Mouse (Mus musculus): Measurements from ENCODE around the gene Echdc2.
"Not testable (repeated sequence)": the region's sequence is repeated elsewhere in the genome, so short reads cannot be mapped to it uniquely, and the experiment has no call there.

The Echdc2 gene

DNA sequence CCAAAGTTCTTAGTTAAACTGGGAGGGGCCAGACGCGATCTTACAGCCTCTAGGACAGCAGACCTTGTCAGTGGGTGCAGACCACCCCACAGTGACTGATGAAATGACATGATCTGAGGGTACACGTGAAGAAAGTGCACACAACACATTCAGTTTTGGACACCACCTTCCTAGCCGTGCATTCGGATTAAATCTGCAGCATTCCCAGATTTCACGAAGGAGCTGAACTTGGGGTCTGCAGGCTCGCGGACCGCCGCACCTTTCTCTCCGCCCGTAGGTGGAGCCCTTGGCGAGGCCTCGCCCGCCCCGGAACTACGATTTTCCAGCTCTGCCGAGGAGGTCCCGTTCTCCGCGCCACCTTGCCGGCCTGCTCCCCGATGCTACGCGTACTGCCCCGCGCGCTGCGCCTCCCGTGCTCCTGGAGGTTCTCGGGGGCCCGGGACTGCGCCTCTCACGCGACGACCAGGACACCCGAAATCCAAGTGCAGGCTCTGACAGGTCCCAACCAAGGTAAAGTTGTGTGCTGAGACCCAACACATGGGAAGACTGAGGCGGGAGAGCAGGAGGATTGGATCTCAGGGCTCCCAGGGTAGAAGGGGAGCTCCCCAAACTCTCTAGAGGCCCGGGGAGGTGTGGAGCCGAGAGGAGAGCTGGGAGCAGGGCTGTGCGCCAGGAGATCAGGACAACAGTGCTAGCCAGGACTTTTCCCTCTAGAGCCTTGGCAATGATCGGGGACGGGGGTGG, at the start of gene Echdc2:
Gene Echdc2 (plus strand): TSS at position 286 of the 744 bp plus-strand sequence.
- DNase-seq (ENCODE audit: low spot score), result peak; percentile 6

- DNase-seq (ENCODE audit: low spot score), result no peak
Measured at GRCm38 (mm10) chr4:108116466-108116865, 48.8 kb upstream of the Echdc2 start.

GRCm38 (mm10) chr4:108117488-108117887, 47.7 kb upstream of the Echdc2 start:
- peak; percentile 3 for DNase-seq (ENCODE audit: low spot score)

- peak; percentile 94 for DNase-seq (ENCODE audit: low spot score)
Measured at GRCm38 (mm10) chr4:108117924-108118876, 47.0 kb upstream of the Echdc2 start.

GRCm38 (mm10) chr4:108124104-108124503, 41.1 kb upstream of the Echdc2 start:
- no peak for DNase-seq (ENCODE audit: low spot score)

DNA sequence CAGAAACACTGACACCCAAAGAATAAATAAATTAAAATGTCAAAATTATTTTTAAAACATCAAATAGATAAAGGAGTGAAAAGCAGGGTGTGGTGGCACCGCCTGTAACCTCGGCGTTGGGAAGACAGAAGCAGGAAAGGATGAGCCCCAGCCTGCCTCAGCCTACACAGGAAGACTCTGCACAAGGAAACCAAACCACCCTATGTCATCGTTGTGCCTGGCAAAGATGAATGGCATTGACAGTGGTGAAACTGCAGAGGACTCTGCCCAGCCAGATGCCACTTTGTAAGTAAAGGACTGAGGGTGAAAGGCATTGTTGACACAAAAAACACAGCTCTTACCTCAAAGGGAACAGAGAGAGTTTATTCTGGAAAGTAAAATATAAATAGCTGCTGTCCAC, 39.0 kb upstream of the Echdc2 start:
- no peak for DNase-seq (ENCODE audit: low spot score)

DNA sequence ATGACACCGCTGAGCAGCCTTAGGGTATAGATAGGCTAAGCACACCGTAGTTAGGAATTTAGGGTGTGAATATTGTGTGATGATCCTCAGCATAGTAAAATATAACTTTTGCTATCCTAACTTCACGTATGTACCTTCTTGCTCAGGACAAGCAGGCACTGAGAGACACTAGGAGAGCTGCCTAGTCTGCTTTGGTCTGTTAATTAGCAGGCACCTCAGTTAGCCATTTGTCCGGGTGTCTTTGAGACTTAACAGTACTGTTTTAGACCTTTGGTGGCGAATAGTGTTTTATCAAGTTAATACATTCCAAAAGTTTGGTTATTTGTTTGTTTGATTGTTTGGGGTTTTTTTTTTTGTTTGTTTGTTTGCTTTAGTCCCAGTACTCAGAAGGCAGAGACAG, 37.7 kb upstream of the Echdc2 start:
- DNase-seq (ENCODE audit: low spot score), result no peak

DNA sequence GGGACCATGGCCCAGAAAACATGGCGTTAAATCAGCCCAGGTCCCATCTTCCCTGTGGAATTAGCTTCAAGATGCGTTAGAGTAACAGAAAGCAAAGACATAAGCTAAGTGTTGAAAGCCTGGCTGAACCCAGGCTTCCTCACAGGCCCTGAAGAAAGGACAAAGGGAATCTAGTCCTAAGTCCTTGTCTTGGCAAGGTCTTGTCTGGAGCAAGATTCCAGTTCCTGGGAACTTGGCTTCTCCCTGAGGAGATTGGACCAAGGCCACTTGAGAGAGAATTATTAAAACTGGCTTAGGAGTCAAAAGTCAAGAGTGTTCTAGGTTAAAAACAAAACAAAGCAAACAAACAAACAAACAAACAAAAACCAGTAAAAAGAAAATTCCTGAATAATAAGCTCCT, 36.9 kb upstream of the Echdc2 start:
- no peak for DNase-seq (ENCODE audit: low spot score)

- no peak for DNase-seq (ENCODE audit: low spot score)
Measured at GRCm38 (mm10) chr4:108130452-108130851, 34.8 kb upstream of the Echdc2 start.

DNA sequence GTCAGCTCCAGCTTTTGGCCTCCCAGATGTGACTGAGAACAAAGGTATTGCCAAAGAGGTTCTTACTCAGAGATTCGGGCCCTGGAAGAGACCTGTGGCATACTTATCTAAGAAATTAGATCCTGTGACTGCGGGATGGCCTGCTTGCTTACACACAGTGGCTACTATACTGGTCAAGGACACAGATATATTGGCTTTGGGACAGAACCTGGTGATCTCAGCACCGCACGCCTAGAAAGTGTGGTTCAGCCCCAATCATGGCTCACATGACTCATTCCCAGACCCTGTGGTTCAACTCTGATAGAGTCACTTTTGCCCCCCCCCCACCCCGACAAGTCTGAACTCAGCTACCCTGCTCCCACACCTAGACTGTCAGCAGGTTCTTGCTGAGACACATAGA, 28.3 kb upstream of the Echdc2 start:
- DNase-seq (ENCODE audit: low spot score), result no peak

DNA sequence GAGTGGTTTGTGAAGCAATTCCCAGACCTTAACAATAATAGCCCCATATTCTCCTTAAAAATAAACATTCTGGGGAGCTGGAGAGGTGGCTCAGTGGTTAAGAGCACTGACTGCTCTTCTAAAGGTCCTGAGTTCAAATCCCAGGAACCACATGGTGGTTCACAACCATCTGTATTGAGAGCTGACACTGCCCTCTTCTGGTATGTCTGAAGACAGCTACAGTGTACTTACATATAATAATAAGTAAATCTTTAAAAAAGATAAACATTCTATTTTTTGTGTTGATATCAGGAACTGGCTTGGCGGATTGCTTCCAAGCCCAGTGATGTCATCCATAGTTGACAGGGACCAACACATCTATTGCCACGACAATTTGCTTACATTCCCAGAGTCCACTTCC, 22.1 kb upstream of the Echdc2 start:
- DNase-seq (ENCODE audit: low spot score), result not testable (repeated sequence)

DNA sequence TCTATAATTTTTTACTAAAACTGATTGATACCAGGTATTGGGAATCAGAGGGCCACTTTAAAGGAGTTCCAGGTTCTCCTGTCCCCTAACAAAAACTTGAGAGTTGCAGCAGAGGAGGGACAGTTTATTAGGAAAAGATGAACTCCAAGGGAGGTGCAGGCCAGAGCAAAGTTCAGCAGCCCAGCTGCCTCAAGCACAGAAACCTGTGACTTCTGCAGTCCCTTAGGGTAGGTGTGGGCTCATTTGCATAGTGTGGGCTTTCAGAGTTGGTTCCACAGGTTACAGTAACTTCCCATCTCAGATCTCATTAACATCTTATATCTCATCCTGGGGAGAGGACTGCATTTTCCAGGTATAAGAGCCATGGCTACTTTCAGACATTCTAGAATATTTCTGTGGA, 21.5 kb upstream of the Echdc2 start:
- DNase-seq (ENCODE audit: low spot score), result no peak

GRCm38 (mm10) chr4:108144880-108145279, 20.4 kb upstream of the Echdc2 start, which contains the start of gene Scp2:
TSS of gene Scp2 (minus strand) at chr4:108144998.
- no peak for DNase-seq (ENCODE audit: low spot score)

DNA sequence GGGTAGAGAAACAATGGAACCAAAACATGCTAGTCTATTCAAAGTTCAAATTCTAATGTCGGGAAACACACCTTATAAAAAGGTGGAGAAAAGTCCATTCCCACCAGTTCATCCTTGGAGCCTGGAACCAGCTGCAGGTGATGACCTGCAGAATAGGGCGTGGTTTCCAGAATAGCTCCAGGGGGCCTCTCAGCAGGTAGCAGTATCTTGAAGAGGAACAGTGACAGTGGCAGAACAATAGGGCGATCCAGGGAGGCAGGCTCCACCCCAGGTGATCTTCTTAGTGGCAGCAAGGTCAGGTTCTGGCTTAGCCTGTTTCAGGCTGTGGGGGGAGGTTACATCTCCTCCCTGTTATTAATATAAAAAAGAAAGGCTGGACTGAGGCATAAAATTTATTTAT, 19.7 kb upstream of the Echdc2 start:
- not testable (repeated sequence) for DNase-seq (ENCODE audit: low spot score)

DNA sequence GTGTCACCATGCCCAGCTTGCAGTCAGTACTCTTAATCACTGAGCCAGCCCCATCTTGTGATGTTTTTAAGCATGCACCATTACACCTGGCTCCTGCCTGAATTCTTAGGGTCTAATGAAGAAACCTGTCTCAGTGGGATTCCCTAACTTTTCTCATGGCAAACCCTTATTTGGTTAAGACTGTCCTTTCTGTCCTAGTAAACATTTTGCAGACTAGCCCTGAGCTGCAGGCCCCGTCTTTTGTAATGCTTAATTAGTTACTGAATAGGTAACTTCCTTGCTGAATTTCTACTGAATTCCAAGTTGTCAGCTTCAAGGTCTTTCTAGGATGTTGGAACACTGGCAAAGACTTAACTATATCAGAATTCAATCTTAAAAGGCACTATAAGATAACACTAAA, 10.1 kb upstream of the Echdc2 start:
- not testable (repeated sequence) for DNase-seq (ENCODE audit: low spot score)

DNA sequence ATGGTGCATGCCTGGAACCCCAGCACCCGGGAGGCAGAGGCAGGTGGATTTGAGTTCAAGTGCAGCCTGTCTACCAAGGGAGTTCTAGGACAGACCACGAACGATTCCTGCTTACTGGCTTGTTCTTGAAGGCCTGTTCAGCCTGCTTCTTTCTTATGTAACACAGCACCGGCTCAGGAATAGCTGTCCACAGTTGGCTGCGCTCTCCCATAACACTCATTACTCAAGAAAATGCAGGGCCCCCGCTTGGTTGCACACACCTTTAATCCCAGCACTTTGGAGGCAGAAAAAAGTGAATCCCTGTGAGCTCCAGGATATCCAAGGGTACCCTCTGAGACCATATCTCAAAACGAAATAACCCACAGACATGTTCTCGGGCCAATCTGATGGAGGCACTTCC, 3.3 kb upstream of the Echdc2 start:
- no peak for DNase-seq (ENCODE audit: low spot score)

DNA sequence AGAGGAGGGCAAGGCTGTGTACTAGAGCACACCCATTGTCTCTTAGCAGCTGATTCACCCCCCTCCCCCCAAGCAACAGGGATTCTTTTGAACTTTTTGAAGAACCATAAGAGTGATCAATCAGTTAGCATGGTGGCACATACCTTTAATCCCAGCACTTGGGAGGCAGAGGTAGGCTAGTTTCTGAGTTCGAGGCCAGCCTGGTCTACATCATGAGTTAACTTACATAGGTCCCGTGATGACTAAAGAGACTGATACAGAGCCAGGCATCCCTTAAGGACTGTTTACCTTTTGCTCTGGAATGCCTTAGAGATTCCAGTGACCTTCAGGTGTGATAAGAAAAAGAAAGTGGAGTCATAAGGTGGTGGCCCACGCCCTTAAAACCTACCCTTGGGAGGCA, 1.9 kb upstream of the Echdc2 start:
- DNase-seq (ENCODE audit: low spot score), result no peak

- DNase-seq (ENCODE audit: low spot score), result no peak
Measured at GRCm38 (mm10) chr4:108166874-108167273, 1.6 kb downstream of the Echdc2 start.

DNA sequence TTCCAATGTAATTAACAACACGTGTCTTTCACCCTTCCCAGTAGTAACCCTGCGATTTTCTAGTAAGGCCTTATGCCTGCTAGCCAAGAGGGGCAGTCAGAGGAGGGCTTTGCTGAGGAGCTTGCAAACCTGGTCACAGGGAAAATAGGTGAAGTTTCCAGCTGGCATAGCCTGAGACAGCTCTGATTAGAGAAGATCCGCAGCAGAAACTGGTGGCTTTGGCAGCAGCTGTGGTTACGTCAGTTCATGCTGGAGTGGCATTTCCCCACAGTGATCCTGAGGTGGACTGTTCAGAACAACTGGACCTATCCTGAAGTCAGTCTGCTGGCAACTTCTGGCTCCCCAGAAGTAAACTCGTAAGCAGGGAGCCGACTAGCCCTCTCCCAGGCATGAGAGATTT, 2.8 kb downstream of the Echdc2 start:
- DNase-seq (ENCODE audit: low spot score), result no peak

DNA sequence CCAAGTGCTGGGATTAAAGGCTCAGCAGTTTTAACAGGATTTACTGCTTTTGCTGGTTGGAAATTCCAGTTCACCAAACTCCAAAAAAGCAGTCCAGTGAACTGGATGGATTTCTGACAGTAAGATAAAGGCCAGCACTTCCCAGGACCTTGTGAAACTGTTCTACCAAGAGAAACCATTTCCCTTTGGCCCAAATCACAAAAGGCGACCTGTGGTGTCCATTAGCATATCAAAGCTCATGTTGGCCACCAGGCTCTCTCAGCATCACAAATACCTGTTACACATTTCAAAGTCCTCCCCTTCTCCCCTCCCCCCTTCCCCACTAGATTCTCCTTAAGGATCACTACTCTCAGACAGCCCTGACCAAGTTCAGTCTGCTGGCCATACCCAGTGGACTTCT, 17.0 kb downstream of the Echdc2 start:
- DNase-seq (ENCODE audit: low spot score), result no peak

- no peak for DNase-seq (ENCODE audit: low spot score)
Measured at GRCm38 (mm10) chr4:108192821-108193323, 27.6 kb downstream of the Echdc2 start.

DNA sequence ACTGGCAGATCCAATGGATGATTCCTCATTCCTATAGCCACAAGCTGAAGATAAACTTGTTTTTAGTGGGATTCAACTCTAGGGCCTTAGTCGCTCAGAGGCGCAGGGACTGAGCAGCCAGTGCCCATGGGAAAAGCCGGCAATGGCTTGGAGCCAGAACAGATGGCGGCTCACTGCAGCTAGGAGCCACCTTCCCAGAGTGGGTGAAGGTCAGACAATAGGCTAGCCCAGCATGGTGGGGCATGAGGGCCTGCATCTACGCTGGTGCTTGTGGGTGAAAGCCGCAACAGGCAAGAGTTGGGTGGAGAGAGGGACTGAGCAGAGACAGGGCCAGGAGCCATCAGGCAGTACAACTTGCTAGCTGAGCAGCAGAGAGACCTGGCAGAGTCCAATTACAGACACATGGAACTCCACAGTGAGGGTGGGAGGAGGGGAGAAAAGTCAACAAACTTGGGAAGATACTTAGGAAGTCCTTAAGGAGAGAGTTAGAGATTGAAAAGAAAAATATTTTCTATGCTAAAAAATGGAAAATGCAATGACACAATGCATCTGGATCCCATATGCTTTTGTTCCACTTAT, 31.1 kb downstream of the Echdc2 start:
- no peak for DNase-seq (ENCODE audit: low spot score)

DNA sequence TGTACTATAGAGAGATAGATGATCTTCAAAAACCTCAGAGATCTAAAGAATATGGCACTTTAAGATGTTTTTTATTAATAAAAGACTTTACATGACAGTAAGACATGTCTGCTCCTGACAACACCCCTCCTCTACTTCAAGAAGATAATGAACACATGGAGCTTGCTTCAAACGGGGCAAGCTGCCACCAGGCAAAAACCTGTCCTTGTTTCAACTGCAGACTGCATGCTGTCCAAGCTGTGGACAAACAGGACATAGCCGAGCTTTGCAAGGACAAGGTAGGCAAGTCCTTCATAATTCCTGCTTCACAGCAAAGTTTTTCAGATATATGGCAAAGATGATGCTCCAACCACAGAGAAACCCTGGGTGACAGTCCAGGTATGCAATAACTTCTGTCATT, 34.0 kb downstream of the Echdc2 start:
- no peak for DNase-seq (ENCODE audit: low spot score)

All from layer of hippocampus, adult 11-12 months (tissue).